Mouse (Mus musculus) forebrain, embryonic 14.5 days (tissue): ENCODE measurements around the gene Syngr2. TPM values are rescaled to one million over a fixed set of nuclear protein-coding genes. Genes with fewer than 3 reads are reported as not detected.

ENCODE experiments used
- ATAC-seq: fragments of 200-750 bp; cut with Nextera tagmentation; 2 replicates; pipeline ENCODE4 v1.8.0; 2017; ENCODE audit warnings: mild to moderate bottlenecking, moderate library complexity
- DNase-seq: peaks from one replicate; pipeline ENCODE4 v3.0.0-alpha.2; 2015; ENCODE audit warnings: low spot score
- H3K27ac ChIP-seq: fragments of 300-500 bp; sonication (generic); 2 replicates; pipeline ENCODE4 v1.5.1; 2014; ENCODE audit warnings: low read depth, mild to moderate bottlenecking, control low read depth, low read length, moderate library complexity
- H3K27me3 ChIP-seq: fragments of 300-500 bp; sonication (generic); replicated peaks from 2 replicates; pipeline ENCODE4 v1.6.1; 2014; ENCODE audit warnings: low read length, control low read depth, mixed read lengths; ENCODE audit not compliant: control insufficient read depth, insufficient read depth
- H3K36me3 ChIP-seq: fragments of 300-500 bp; sonication (generic); 2 replicates; pipeline ENCODE4 v1.6.1; 2014; ENCODE audit warnings: low read length, control low read depth; ENCODE audit not compliant: control insufficient read depth, insufficient read depth
- H3K4me1 ChIP-seq: fragments of 300-500 bp; sonication (generic); 2 replicates; pipeline ENCODE4 v1.6.1; 2014; ENCODE audit warnings: antibody characterized with exemption, low read length, control low read depth; ENCODE audit not compliant: control insufficient read depth, insufficient read depth
- H3K4me2 ChIP-seq: fragments of 300-500 bp; sonication (generic); 2 replicates; pipeline ENCODE4 v1.6.1; 2014; ENCODE audit warnings: mild to moderate bottlenecking, control low read depth, low read length
- H3K4me3 ChIP-seq: fragments of 300-500 bp; sonication (generic); 2 replicates; pipeline ENCODE4 v1.5.1; 2014; ENCODE audit warnings: low read depth, low read length, control low read depth
- H3K9ac ChIP-seq: fragments of 300-500 bp; sonication (generic); 2 replicates; pipeline ENCODE4 v1.6.1; 2014; ENCODE audit warnings: mild to moderate bottlenecking, low read length, control low read depth, moderate library complexity
- H3K9me3 ChIP-seq: fragments of 300-500 bp; sonication (generic); replicated peaks from 2 replicates; pipeline ENCODE4 v1.6.1; 2016; ENCODE audit warnings: low read length, control low read depth, mixed read lengths; ENCODE audit not compliant: control insufficient read depth
- WGBS: fragments of 180-500 bp; shearing (Covaris S2); extraction: QIAGEN DNeasy Blood & Tissue Kit; methylation state at CpG from one replicate; pipeline ENCODE4 v1.1.7; 2014; 5-methylcytosine and 5-hydroxymethylcytosine counted together
- polyA plus RNA-seq: library from polyadenylated mRNA; unstranded; fragments of >200 nt; fragmentation: Nextera tagmentation; extraction: Ambion mirVana; gene quantifications from 2 replicates; pipeline ENCODE4 v1.2.1, GENCODE M21; 2014

Gene Syngr2
- polyA plus RNA-seq, 1 experiment from 2014 or later = 20.7 TPM

DNA sequence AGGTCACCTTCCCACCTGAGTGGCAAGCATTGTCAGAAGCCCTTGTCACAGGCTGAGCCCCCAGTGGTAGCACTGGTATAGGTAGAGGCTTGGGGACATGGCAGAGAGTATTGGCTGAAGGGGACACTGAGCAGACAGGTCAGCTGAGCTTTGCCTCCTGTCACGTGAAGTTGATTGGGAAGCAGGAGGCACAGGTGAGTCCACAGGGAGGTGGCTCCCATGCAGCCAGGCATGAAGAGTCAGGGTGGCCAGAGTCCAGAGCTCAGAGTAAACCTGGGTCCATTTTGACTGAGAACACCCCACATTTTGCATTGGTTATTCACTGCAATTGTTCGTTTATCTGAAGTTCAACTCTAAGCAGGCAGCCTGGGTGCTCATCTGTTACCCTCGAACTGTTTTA lies 43.4 kb downstream of the Syngr2 start:
- no peak overlapping the region for H3K27ac ChIP-seq
- H3K9ac ChIP-seq = no peak overlapping the region
- no peaks in the 10 kb centered on the region for H3K9me3 ChIP-seq
- no peak overlapping the region for H3K4me3 ChIP-seq
- ATAC-seq (no peak), DNase-seq (no peak)
- H3K36me3 ChIP-seq = peaks cover 52% of the 10 kb centered on the region
- no peaks in the 10 kb centered on the region for H3K27me3 ChIP-seq
- WGBS = 95% methylated on average over 3 of the region's 3 CpGs
- H3K4me1 ChIP-seq = peaks cover 15% of the 10 kb centered on the region
- no peak overlapping the region for H3K4me2 ChIP-seq

DNA sequence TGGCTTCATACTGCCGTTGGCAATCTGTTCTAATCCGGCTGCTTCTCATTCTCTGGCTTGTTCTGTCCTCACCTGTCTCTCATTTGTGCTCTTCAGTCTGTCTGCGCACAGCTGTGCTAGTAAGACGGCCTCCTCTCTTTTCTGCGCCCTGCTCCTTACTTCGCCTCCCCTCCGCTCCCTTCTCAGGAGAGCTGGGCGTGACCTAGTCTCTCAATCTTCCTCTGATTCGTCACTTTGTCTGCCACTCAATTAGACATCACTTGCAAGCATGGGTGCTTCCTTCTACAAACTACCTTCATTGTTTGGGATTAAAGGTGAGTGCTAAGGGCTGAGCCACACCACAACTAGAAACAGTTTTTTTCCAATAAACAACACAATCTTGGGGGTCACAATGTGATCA lies 44.8 kb downstream of the Syngr2 start:
- peaks cover 52% of the 10 kb centered on the region for H3K36me3 ChIP-seq
- no peak overlapping the region for H3K4me2 ChIP-seq
- H3K9me3 ChIP-seq = no peaks in the 10 kb centered on the region
- no peak overlapping the region for H3K9ac ChIP-seq
- no peak overlapping the region for H3K27ac ChIP-seq
- ATAC-seq (no peak), DNase-seq (no peak)
- H3K27me3 ChIP-seq = no peaks in the 10 kb centered on the region
- peaks cover 11% of the 10 kb centered on the region for H3K4me1 ChIP-seq
- WGBS = 92% methylated on average over 9 of the region's 9 CpGs
- H3K4me3 ChIP-seq = no peak overlapping the region

DNA sequence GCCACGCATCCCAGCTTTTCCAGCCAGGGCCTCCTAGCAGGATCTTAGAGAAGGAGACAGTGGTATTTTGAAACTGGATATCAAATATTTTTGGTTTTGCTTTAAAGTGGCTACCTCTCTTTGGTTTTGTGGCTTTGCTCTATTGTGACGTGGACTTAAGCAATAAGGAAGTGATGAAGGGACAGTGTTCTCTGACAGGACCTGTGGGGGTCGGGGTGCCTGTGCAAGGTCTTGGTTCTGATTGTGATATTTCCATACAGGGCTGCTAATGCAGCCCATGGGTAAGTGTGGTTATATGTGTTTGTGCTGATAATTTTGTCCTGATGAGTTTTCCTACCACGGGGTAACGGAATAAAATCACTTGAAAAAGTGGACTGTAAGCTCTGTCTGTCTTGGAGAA lies 45.9 kb downstream of the Syngr2 start:
- no peak overlapping the region for H3K4me3 ChIP-seq
- H3K27me3 ChIP-seq = peaks cover 4% of the 10 kb centered on the region; the same call in 1 of the 2 replicates
- H3K9me3 ChIP-seq = no peaks in the 10 kb centered on the region
- no peak overlapping the region for H3K4me2 ChIP-seq
- peaks cover 52% of the 10 kb centered on the region for H3K36me3 ChIP-seq
- peaks cover 2% of the 10 kb centered on the region for H3K4me1 ChIP-seq
- 94% methylated on average over 5 of the region's 5 CpGs for WGBS
- no peak overlapping the region for H3K27ac ChIP-seq
- ATAC-seq (no peak), DNase-seq (no peak)
- H3K9ac ChIP-seq = no peak overlapping the region

DNA sequence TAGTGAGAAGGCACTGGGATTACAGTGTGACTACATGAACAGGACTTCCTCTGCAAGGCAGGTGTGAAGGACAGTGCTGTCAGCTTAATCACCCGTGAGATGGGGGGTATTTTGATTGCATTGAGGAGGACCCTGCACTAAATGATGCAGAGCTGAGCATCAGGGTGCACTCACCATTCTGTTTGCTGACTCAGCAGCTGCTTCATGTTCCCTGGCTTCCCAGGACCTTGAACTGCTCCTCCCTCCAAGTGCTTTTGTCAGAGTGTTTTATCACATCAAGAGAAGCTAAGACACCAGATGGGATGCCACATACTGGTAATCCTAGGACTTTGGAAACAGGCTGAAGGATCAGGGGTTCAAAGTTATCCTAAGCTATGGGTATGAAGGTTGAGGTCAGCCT lies 46.5 kb downstream of the Syngr2 start:
- Histone ChIP-seq H3K36me3 (peaks cover 52% of the 10 kb centered on the region), H3K4me3 (no peak overlapping the region), H3K27ac (no peak overlapping the region), H3K4me2 (no peak overlapping the region), H3K27me3 (peaks cover 6% of the 10 kb centered on the region; the same call in 1 of the 2 replicates), H3K9me3 (no peaks in the 10 kb centered on the region), H3K9ac (no peak overlapping the region), H3K4me1 (no peaks in the 10 kb centered on the region)
- no peak for ATAC-seq
- WGBS = 92% methylated on average over 1 of the region's 1 CpGs
- DNase-seq = no peak

DNA sequence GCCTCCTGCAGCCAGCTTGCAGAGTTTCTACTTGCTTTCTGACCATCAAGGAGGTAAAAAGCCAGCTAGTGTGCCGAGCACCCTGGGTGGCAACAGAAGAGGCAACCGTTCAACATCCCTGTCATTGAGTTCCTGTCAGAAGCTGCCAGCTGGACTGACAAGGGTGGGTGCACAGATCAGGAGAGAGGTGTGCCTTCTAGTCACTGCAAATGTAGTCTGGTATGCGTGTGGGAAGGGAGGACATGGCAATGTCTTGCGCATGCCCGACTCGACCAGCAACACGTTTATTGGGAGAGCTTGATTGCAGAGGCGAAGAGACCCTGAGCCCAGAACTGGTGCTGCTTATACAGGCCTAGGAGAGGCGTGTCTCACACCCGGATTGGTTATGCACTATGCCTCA lies 48.0 kb downstream of the Syngr2 start:
- ATAC-seq (no peak), DNase-seq (no peak)
- H3K9ac ChIP-seq = no peak overlapping the region
- H3K4me3 ChIP-seq = no peak overlapping the region
- H3K36me3 ChIP-seq = peaks cover 49% of the 10 kb centered on the region
- peaks cover 16% of the 10 kb centered on the region; the same call in 1 of the 2 replicates for H3K27me3 ChIP-seq
- no peaks in the 10 kb centered on the region for H3K4me1 ChIP-seq
- no peak overlapping the region for H3K27ac ChIP-seq
- H3K4me2 ChIP-seq = no peak overlapping the region
- H3K9me3 ChIP-seq = no peaks in the 10 kb centered on the region
- WGBS = 91% methylated on average over 10 of the region's 10 CpGs

DNA sequence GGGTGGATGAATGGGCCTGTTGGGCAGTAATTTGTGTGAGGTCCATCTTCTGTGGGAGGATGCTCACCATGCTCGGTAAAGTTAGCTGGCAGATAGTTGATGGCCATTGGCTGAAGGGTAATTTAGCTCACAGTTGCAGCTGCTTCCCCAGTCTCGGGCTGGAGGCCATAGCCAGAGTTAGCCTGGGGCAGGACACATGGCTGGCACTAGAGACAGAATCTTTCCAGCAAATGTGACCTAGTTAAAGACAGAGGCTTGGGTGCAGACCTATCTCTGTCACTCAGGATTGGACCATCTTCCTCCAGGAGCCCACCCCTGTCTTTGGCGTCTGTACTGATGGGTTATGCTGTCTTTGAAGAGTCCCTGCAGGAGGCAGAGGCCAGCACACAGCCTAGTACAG lies 48.9 kb downstream of the Syngr2 start:
- no peaks in the 10 kb centered on the region for H3K4me1 ChIP-seq
- H3K9me3 ChIP-seq = no peaks in the 10 kb centered on the region
- no peak overlapping the region for H3K27ac ChIP-seq
- H3K4me3 ChIP-seq = no peak overlapping the region
- peaks cover 40% of the 10 kb centered on the region for H3K36me3 ChIP-seq
- DNase-seq = no peak
- no peak overlapping the region for H3K4me2 ChIP-seq
- H3K9ac ChIP-seq = no peak overlapping the region
- peaks cover 16% of the 10 kb centered on the region; the same call in 1 of the 2 replicates for H3K27me3 ChIP-seq
- ATAC-seq = no peak
- WGBS = 66% methylated on average over 3 of the region's 3 CpGs

DNA sequence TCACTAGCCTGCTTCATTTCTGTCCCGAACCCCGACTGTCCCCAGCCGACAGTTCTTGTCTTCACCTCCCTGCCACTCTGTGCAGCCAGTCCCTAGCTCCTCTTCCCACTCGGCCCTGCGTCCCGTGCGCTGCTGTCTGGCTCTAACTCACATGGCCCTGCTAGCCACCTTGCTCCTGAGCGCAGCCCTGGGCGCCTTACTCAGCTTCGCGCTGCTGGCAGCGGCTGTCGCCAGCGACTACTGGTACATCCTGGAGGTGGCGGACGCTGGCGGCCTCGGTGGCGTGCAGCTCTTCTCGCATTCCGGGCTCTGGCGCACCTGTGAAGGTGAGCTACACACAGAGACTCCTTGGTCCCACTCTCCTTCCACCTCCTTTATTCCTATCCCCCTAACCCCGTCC lies 51.1 kb downstream of the Syngr2 start, which contains the start of gene Tmem235:
Gene Tmem235, plus strand, starts transcription at position 152 of the 400 bp plus-strand sequence.
- WGBS = 4% methylated on average over 23 of the region's 23 CpGs
- H3K27ac ChIP-seq = no peak within 1 kb of the TSS
- H3K9ac ChIP-seq = peak within 1 kb of the TSS; percentile 8; the same call in 1 of the 2 replicates
- H3K27me3 ChIP-seq = peaks cover 16% of the 10 kb centered on the region; the same call in 1 of the 2 replicates
- peaks cover 20% of the 10 kb centered on the region for H3K36me3 ChIP-seq
- H3K4me2 ChIP-seq = no peak within 1 kb of the TSS
- no peaks in the 10 kb centered on the region for H3K9me3 ChIP-seq
- H3K4me3 ChIP-seq = no peak within 1 kb of the TSS
- H3K4me1 ChIP-seq = no peaks in the 10 kb centered on the region
- ATAC-seq (no peak), DNase-seq (no peak)

DNA sequence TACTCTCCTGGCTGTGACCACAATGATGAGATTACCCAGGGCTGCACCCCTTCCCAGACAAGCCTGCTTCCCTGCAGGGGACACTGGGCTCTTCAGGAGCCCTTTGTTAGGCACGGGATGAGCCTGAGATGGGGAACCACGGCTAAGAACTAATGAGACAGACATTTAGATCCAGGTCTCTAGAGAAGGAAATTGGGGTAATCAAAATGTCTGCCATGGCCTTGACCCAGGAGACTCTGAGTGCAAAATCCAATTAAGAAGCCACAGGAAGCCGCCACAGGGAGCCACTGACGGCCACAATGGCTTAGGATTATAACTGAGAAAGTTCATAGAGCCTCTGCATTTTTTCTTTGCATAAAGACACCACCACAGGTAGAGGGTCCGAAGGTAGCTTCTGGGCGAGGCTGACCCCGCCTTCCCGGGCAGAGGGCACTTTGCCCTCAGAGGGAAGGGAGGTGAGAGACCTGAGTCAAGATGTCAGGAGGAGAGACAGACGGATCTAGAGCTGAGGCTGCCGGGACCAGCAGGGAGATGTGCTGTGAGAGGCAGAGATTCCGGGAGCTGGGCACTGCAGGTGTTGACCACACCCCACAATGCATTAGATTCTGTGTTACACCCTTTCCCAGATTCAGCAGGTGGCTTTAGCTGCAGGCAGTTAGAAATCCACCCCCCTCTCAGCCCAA lies 53.8 kb downstream of the Syngr2 start:
- Histone ChIP-seq H3K27ac (no peak overlapping the region), H3K4me3 (no peak overlapping the region), H3K27me3 (peaks cover 16% of the 10 kb centered on the region; the same call in 1 of the 2 replicates), H3K9me3 (no peaks in the 10 kb centered on the region), H3K36me3 (no peaks in the 10 kb centered on the region), H3K4me1 (peaks cover 8% of the 10 kb centered on the region), H3K4me2 (no peak overlapping the region), H3K9ac (no peak overlapping the region)
- 17% methylated on average over 11 of the region's 11 CpGs for WGBS
- DNase-seq = no peak
- no peak for ATAC-seq
